ENCODE assay signal across 16 mouse cellular contexts in genomic region chr7:119959491-119959890, GRCm38 (mm10).
"Had no signal": no experiment of that assay in that cellular context is flagged by ENCODE, and none has a peak within 500 bp of the region (broad histone marks: within the 10 kb centered on the region; RNA-seq: fewer than 3 reads in every experiment).

No protein-coding gene starts in this region.

- H3K4me2 ChIP-seq: limb, embryonic 13.5 days; liver, embryonic 12.5 days; liver, embryonic 15.5 days; lung, embryonic 15.5 days; midbrain, embryonic 11.5 days had no signal

- H3K9ac ChIP-seq: limb, embryonic 13.5 days; liver, embryonic 12.5 days; liver, embryonic 15.5 days; lung, embryonic 15.5 days had no signal

- ATAC-seq: liver, embryonic 12.5 days had no signal

- H3K27ac ChIP-seq: limb, embryonic 10.5 days; limb, embryonic 13.5 days; liver, embryonic 12.5 days; liver, embryonic 15.5 days; lung, embryonic 15.5 days; stomach, postnatal 0 days had no signal

- DNase-seq: liver; lung, postnatal 10 days; midbrain, embryonic 14.5 days; right cerebral cortex, adult 18-20 months; right cerebral cortex, postnatal 14 days; right cerebral cortex, postnatal 4 days; thymus, adult 2 months; thymus, postnatal 14 days; thymus, postnatal 4 days had no signal

- H3K36me3 ChIP-seq: limb, embryonic 10.5 days; limb, embryonic 13.5 days; liver, embryonic 12.5 days; liver, embryonic 15.5 days; lung, embryonic 15.5 days had no signal

- H3K4me3 ChIP-seq: limb, embryonic 10.5 days; limb, embryonic 13.5 days; liver, embryonic 12.5 days; liver, embryonic 15.5 days; lung, embryonic 15.5 days had no signal

- H3K9me3 ChIP-seq: limb, embryonic 10.5 days; limb, embryonic 13.5 days; liver, embryonic 12.5 days; liver, embryonic 15.5 days; lung, embryonic 15.5 days had no signal

- H3K4me1 ChIP-seq: limb, embryonic 13.5 days; liver, embryonic 12.5 days; liver, embryonic 15.5 days; lung, embryonic 15.5 days had no signal

- H3K27me3 ChIP-seq: limb, embryonic 13.5 days; liver, embryonic 12.5 days; liver, embryonic 15.5 days; lung, embryonic 15.5 days had no signal
